Mouse (Mus musculus) stomach, postnatal 0 days (tissue): Measurements from ENCODE around the gene Atp5g2. TPM values are rescaled to one million over a fixed set of nuclear protein-coding genes. Genes with fewer than 3 reads are reported as not detected.

ENCODE experiments used
- ATAC-seq: fragments of 200-750 bp; cut with Nextera tagmentation; 2 replicates; pipeline ENCODE4 v1.8.0; 2017; ENCODE audit not compliant: low FRiP score, low TSS enrichment
- DNase-seq: peaks from one replicate; pipeline ENCODE4 v3.0.0-alpha.2; 2016; ENCODE audit warnings: low spot score
- H3K27ac ChIP-seq: fragments of 300-500 bp; sonication (generic); replicated peaks from 2 replicates; pipeline ENCODE4 v1.5.1; 2014; ENCODE audit warnings: mild to moderate bottlenecking, control low read depth
- H3K27me3 ChIP-seq: fragments of 300-500 bp; sonication (generic); 2 replicates; pipeline ENCODE4 v1.6.1; 2014; ENCODE audit warnings: low read length; ENCODE audit not compliant: control insufficient read depth, insufficient read depth
- H3K36me3 ChIP-seq: fragments of 300-500 bp; sonication (generic); 2 replicates; pipeline ENCODE4 v1.6.1; 2014; ENCODE audit warnings: low read length, mixed read lengths; ENCODE audit not compliant: control insufficient read depth, insufficient read depth
- H3K4me1 ChIP-seq: fragments of 300-500 bp; sonication (generic); replicated peaks from 2 replicates; pipeline ENCODE4 v1.6.1; 2014; ENCODE audit warnings: antibody characterized with exemption; ENCODE audit not compliant: control insufficient read depth, insufficient read depth
- H3K4me2 ChIP-seq: fragments of 300-500 bp; sonication (generic); replicated peaks from 2 replicates; pipeline ENCODE4 v1.6.1; 2014; ENCODE audit warnings: low read depth, mild to moderate bottlenecking, control low read depth, moderate library complexity
- H3K4me3 ChIP-seq: fragments of 300-500 bp; sonication (generic); 2 replicates; pipeline ENCODE4 v1.5.1; 2014; ENCODE audit warnings: low read depth, low read length, control low read depth
- H3K9ac ChIP-seq: fragments of 300-500 bp; sonication (generic); 2 replicates; pipeline ENCODE4 v1.6.1; 2014; ENCODE audit warnings: mild to moderate bottlenecking, low read length, control low read depth, mixed read lengths
- H3K9me3 ChIP-seq: fragments of 300-500 bp; sonication (generic); 2 replicates; pipeline ENCODE4 v1.6.1; 2016; ENCODE audit warnings: low read length; ENCODE audit not compliant: control insufficient read depth
- CTCF ChIP-seq: IDR thresholded peaks from 2 replicates; pipeline ENCODE4 v1.5.1; 2016; ENCODE audit warnings: antibody characterized with exemption, low read depth, mild to moderate bottlenecking, moderate library complexity
- EP300 ChIP-seq: optimal IDR thresholded peaks from 2 replicates; pipeline ENCODE3; 2016; ENCODE audit warnings: antibody characterized with exemption
- WGBS: fragments of 180-500 bp; shearing (Covaris S2); extraction: QIAGEN DNeasy Blood & Tissue Kit; methylation state at CpG from one replicate; pipeline ENCODE4 v1.1.7; 2014; 5-methylcytosine and 5-hydroxymethylcytosine counted together
- polyA plus RNA-seq: library from polyadenylated mRNA; unstranded; fragments of >200 nt; fragmentation: Nextera tagmentation; extraction: Ambion mirVana; gene quantifications from 2 replicates; pipeline ENCODE4 v1.2.1, GENCODE M21; 2015

Atp5g2 gene
- polyA plus RNA-seq, 1 experiment from 2014 or later: 71.4 TPM

DNA sequence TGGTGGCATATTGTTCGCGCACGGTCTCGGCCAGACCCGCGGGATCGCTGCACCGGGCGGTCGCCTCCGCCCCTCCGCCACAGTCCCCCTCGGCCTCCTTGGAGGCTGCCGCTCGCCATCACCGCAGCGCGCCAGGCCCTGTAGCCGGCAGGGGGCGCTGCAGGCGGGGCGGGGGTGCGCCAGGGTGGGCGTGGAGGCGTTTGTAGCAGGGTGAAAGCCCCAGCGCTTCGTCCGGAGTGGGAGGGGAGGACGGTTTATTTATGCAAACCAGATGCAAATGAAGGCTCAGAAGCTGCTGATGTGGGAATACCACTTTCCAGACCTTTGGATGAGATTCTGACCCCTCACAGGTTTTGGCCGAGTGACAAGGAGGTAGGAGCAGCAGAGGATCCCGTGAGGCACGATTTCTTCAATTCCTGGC is 20.8 kb upstream of the Atp5g2 start:
- H3K27ac ChIP-seq: no peak overlapping the region
- WGBS: under 1% methylated on average over 27 of the region's 32 CpGs
- H3K36me3 ChIP-seq: no peaks in the 10 kb centered on the region
- peak overlapping the region; percentile 52 for H3K9ac ChIP-seq
- ATAC-seq (peak; percentile 54; the same call in 1 of the 2 replicates), DNase-seq (peak; percentile 75)
- peak overlapping the region; percentile 53 for H3K4me3 ChIP-seq
- H3K4me2 ChIP-seq: peak overlapping the region; percentile 92
- TF ChIP-seq EP300 (no peak), CTCF (peak; percentile 83)
- peaks cover 16% of the 10 kb centered on the region; the same call in 1 of the 2 replicates for H3K27me3 ChIP-seq
- H3K9me3 ChIP-seq: no peaks in the 10 kb centered on the region
- peaks cover 5% of the 10 kb centered on the region; the same call in 1 of the 2 replicates for H3K4me1 ChIP-seq

DNA sequence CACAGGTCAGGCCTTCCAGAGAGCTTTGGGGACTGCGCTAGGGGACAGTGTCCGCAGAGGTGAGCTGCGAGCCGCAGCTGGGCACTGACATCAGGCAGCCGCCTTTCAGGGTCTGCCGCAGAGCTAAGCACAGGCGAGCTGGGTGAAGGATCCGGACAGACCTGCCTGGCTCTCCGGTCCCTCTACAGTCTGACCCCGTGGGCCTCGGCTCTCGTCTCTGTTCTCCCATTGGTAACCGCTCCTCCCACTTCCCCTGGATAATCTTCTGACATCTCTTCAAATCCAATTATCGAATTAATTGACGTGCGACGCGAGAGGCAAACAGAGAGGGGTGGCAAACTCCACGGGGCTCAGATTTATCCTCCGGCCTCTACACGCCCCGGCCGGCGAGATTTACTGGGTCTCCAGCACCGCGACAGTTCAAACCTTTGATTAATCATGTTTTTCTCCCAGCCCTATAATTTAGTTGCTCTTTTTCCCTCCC is 20.2 kb upstream of the Atp5g2 start:
- DNase-seq (no peak), ATAC-seq (no peak)
- peaks cover 5% of the 10 kb centered on the region; the same call in 1 of the 2 replicates for H3K4me1 ChIP-seq
- no peaks in the 10 kb centered on the region for H3K36me3 ChIP-seq
- no peak overlapping the region for H3K27ac ChIP-seq
- peaks cover 13% of the 10 kb centered on the region; the same call in 1 of the 2 replicates for H3K27me3 ChIP-seq
- peak overlapping the region; percentile 53 for H3K4me3 ChIP-seq
- peak overlapping the region; percentile 28; the same call in 1 of the 2 replicates for H3K9ac ChIP-seq
- H3K9me3 ChIP-seq: no peaks in the 10 kb centered on the region
- TF ChIP-seq CTCF: no peak
- TF ChIP-seq EP300: no peak
- 6% methylated on average over 26 of the region's 26 CpGs for WGBS
- H3K4me2 ChIP-seq: peak overlapping the region; percentile 92

DNA sequence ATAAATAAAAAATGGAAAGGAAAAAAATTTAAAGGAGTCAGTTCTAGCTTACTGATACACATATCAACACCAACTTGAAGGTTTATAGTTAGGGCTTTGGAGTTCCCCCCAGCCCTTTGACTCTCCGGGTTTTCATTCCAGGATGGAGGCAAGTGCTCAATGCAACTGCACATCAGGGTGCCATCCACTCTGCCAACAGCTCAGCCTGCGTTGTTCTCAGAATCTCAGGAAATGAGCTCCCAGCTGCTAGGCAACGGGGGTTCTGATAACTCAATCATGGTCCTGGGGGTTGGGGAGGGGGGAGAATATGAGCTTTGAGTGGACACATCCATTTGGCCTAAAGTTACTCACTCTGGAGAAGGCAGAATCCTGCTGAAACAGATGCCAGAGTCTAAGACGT is 13.6 kb upstream of the Atp5g2 start:
- no peak overlapping the region for H3K4me2 ChIP-seq
- no peak overlapping the region for H3K4me3 ChIP-seq
- TF ChIP-seq CTCF (no peak), EP300 (no peak)
- no peaks in the 10 kb centered on the region for H3K9me3 ChIP-seq
- DNase-seq (no peak), ATAC-seq (no peak)
- 26% methylated on average over 4 of the region's 4 CpGs for WGBS
- H3K27ac ChIP-seq: no peak overlapping the region
- no peaks in the 10 kb centered on the region for H3K4me1 ChIP-seq
- no peaks in the 10 kb centered on the region for H3K36me3 ChIP-seq
- no peaks in the 10 kb centered on the region for H3K27me3 ChIP-seq
- no peak overlapping the region for H3K9ac ChIP-seq

DNA sequence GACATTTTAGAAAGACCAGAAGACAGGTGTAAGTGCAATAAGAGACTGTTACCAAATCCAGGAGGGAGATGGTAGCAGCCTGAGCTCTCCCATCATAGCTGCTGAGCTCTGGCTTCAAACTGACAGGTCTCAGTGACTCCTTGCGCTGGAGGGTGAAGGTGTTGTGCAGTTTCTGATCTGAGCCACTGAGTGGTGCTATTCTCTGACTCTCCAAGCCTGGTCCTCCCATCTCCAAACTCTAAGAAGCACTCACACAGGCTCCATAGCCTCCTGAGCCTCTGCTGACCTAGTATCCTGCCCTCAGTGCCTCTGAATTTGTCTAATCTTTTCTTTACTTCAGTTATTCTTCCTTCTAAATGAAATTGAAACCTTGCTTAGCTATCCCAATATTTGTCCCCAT is 11.5 kb upstream of the Atp5g2 start:
- Histone ChIP-seq H3K27me3 (no peaks in the 10 kb centered on the region), H3K27ac (no peak overlapping the region), H3K36me3 (no peaks in the 10 kb centered on the region), H3K4me2 (no peak overlapping the region), H3K4me3 (no peak overlapping the region), H3K9me3 (no peaks in the 10 kb centered on the region), H3K9ac (no peak overlapping the region), H3K4me1 (no peaks in the 10 kb centered on the region)
- no peak for TF ChIP-seq EP300
- peak; percentile 67 for TF ChIP-seq CTCF
- peak; percentile 32; the same call in 1 of the 2 replicates for ATAC-seq
- 17% methylated on average over 1 of the region's 1 CpGs for WGBS
- DNase-seq: peak; percentile 30

DNA sequence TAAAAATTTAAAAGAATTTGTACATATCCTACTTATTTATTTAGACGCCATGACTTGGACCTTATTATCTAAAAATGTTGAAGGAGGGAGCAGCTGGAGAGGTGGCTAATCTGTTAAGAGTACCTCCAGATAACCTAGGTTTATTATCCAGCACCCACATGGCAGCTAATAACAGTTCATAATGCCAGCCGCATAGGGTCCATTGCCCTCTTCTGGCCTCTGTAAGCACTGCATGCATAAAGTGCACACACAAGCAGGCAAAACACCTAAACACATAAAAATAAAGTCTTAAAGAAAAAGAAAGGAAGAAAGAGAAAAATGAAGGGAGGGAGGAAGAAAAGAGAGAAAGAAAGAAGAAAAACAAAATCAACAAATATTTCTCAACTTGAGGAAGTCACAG is 4.2 kb upstream of the Atp5g2 start:
- H3K27ac ChIP-seq: no peak overlapping the region
- 88% methylated on average over 2 of the region's 2 CpGs for WGBS
- TF ChIP-seq CTCF: peak; percentile 57
- TF ChIP-seq EP300: no peak
- no peaks in the 10 kb centered on the region for H3K9me3 ChIP-seq
- DNase-seq (no peak), ATAC-seq (no peak)
- no peak overlapping the region for H3K9ac ChIP-seq
- H3K36me3 ChIP-seq: no peaks in the 10 kb centered on the region
- H3K4me3 ChIP-seq: no peak overlapping the region
- H3K27me3 ChIP-seq: no peaks in the 10 kb centered on the region
- H3K4me2 ChIP-seq: no peak overlapping the region
- no peaks in the 10 kb centered on the region for H3K4me1 ChIP-seq

DNA sequence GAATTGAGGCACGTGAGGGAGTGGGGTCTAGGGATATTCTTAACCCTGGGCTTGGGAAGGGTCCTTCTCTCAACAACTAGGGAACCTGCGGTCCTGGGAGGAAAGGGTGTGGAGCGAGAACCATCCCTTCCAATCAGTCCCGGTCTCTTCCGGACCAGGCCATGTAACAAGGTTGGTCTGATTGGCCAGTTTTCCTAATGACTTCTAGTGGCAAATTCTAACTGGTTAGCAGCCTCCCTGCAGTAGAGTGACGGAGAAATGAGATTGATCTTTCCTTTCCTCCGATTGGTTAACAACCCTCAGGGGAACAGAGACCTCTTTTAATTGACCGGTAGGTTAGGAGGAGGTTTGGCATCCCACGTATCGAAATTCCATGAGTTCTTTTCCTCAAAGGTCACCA is 1.4 kb upstream of the Atp5g2 start:
- Histone ChIP-seq H3K4me3 (peak overlapping the region; percentile 54), H3K36me3 (no peaks in the 10 kb centered on the region), H3K27ac (peak overlapping the region; percentile 99), H3K27me3 (no peaks in the 10 kb centered on the region), H3K4me1 (no peaks in the 10 kb centered on the region), H3K4me2 (peak overlapping the region; percentile 91), H3K9ac (no peak overlapping the region; the same call in 1 of the 2 replicates), H3K9me3 (no peaks in the 10 kb centered on the region)
- no peak for TF ChIP-seq CTCF
- TF ChIP-seq EP300: no peak
- peak; percentile 75 for ATAC-seq
- peak; percentile 55 for DNase-seq
- WGBS: 4% methylated on average over 10 of the region's 10 CpGs
